Mouse (Mus musculus) limb, embryonic 13.5 days (tissue): ENCODE data around the gene 1700023F06Rik. TPM values are rescaled to one million over a fixed set of nuclear protein-coding genes. Genes with fewer than 3 reads are reported as not detected.

Experiments
- ATAC-seq: fragments of 200-750 bp; cut with Nextera tagmentation; 2 replicates; pipeline ENCODE4 v1.8.0; 2017; ENCODE audit warnings: low read depth, moderate number of reproducible peaks, moderate TSS enrichment; ENCODE audit not compliant: low FRiP score
- H3K27ac ChIP-seq: fragments of 300-500 bp; sonication (generic); 2 replicates; pipeline ENCODE4 v1.5.1; 2015; ENCODE audit warnings: inconsistent platforms, mild to moderate bottlenecking, moderate library complexity
- H3K27me3 ChIP-seq: fragments of 300-500 bp; sonication (generic); 2 replicates; pipeline ENCODE4 v1.6.1; 2015; ENCODE audit warnings: mild to moderate bottlenecking, inconsistent platforms
- H3K36me3 ChIP-seq: fragments of 300-500 bp; sonication (generic); 2 replicates; pipeline ENCODE4 v1.6.1; 2015; ENCODE audit warnings: inconsistent platforms, mild to moderate bottlenecking, moderate library complexity
- H3K4me1 ChIP-seq: fragments of 300-500 bp; sonication (generic); 2 replicates; pipeline ENCODE4 v1.6.1; 2015; ENCODE audit warnings: inconsistent platforms
- H3K4me2 ChIP-seq: fragments of 300-500 bp; sonication (generic); replicated peaks from 2 replicates; pipeline ENCODE4 v1.6.1; 2015; ENCODE audit warnings: inconsistent platforms, mild to moderate bottlenecking, moderate library complexity
- H3K4me3 ChIP-seq: fragments of 300-500 bp; sonication (generic); 2 replicates; pipeline ENCODE4 v1.5.1; 2015; ENCODE audit warnings: moderate library complexity, mild to moderate bottlenecking, inconsistent platforms
- H3K9ac ChIP-seq: fragments of 300-500 bp; sonication (generic); 2 replicates; pipeline ENCODE4 v1.6.1; 2015; ENCODE audit warnings: mild to moderate bottlenecking, inconsistent platforms
- H3K9me3 ChIP-seq: fragments of 300-500 bp; sonication (generic); 2 replicates; pipeline ENCODE4 v1.6.1; 2016; ENCODE audit warnings: inconsistent platforms
- WGBS: fragments of 180-500 bp; shearing (Covaris S2); methylation state at CpG from one replicate; pipeline ENCODE4 v1.1.7; 2015; 5-methylcytosine and 5-hydroxymethylcytosine counted together
- polyA plus RNA-seq: library from polyadenylated mRNA; unstranded; fragments of >200 nt; fragmentation: Nextera tagmentation; extraction: Ambion mirVana; gene quantifications from 2 replicates; pipeline ENCODE4 v1.2.1, GENCODE M21; 2015

The 1700023F06Rik gene
- polyA plus RNA-seq, 1 experiment from 2014 or later: 0.55 TPM

- peaks cover 50% of the 10 kb centered on the region for H3K36me3 ChIP-seq
- ATAC-seq: no peak
- H3K4me2 ChIP-seq: no peak overlapping the region
- no peak overlapping the region for H3K9ac ChIP-seq
- no peak overlapping the region for H3K4me3 ChIP-seq
- H3K9me3 ChIP-seq: no peaks in the 10 kb centered on the region
- no peak overlapping the region for H3K27ac ChIP-seq
- peaks cover 10% of the 10 kb centered on the region for H3K4me1 ChIP-seq
- 86% methylated on average over 4 of the region's 4 CpGs for WGBS
- peaks cover 20% of the 10 kb centered on the region for H3K27me3 ChIP-seq
Measured at GRCm38 (mm10) chr11:103219995-103220394, 11.6 kb upstream of the 1700023F06Rik start.

- ATAC-seq: no peak
- no peak overlapping the region for H3K4me2 ChIP-seq
- H3K4me3 ChIP-seq: no peak overlapping the region
- peaks cover 20% of the 10 kb centered on the region for H3K27me3 ChIP-seq
- WGBS: 87% methylated on average over 5 of the region's 5 CpGs
- H3K9me3 ChIP-seq: no peaks in the 10 kb centered on the region
- no peak overlapping the region for H3K27ac ChIP-seq
- H3K9ac ChIP-seq: no peak overlapping the region
- H3K4me1 ChIP-seq: peaks cover 6% of the 10 kb centered on the region
- peaks cover 43% of the 10 kb centered on the region for H3K36me3 ChIP-seq
Measured at GRCm38 (mm10) chr11:103219259-103219658, 10.9 kb upstream of the 1700023F06Rik start.

DNA sequence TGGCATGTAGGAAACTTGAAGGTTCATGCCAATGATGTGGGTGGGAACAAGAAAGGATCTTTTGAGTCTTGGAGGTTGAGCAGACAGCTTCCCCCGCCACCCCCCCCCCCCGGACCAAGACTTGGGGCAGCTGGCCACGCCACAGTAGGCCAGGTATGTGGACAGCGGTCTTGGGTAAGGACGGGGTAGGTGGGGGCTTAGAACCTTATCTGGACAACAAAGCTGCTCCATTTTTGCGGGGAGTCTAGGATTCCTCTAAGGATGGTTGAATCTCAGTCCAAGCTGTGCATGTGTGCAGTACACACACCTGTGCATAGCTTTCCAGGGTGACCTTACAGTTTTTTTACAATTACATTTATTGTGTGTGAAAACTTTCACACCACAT is 10.2 kb upstream of the 1700023F06Rik start:
- Histone ChIP-seq H3K9me3 (no peaks in the 10 kb centered on the region), H3K9ac (peak overlapping the region; percentile 53), H3K36me3 (peaks cover 35% of the 10 kb centered on the region), H3K27ac (no peak overlapping the region), H3K4me3 (peak overlapping the region; percentile 47), H3K27me3 (peaks cover 20% of the 10 kb centered on the region), H3K4me1 (peaks cover 6% of the 10 kb centered on the region), H3K4me2 (peak overlapping the region; percentile 95)
- whole genome bisulfite sequencing: 21% methylated on average over 6 of the region's 6 CpGs
- ATAC-seq: no peak

DNA sequence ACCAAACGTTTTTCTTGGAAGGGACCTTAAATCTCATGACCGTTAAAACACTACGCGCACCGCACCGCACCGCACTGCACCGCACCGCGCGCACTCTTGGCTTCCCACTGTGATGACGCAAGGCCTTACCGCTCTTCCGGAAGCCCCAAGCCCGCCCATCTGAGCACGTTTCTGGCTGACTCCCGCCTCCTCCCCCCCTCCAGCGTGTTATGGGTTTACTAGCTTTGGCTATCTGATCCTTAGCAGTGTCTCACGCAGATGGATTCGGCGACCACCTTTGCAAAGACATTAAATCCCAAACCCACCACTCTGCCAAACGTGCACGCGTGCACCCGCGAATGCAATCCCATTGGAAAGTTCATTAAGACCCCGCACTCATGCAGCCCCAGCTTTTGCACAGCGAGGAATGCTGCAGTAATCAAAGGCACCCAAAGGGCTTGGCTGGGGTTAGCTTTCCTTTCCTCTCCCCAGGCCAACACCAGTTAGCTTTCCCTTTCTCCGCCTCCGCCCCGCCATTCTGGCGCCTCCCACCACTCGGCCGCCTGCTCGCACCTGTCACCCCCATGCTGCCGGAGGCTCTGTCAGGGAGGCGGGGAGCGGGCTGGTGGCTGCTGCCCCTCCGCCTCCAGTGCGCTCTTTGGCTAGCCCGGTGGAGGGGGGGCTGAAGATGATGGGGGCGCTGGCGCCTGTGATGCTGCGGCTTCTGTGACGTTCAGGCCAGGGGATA is 9.6 kb upstream of the 1700023F06Rik start, which contains the start of gene Spata32:
Spata32 (minus strand) TSS at position 643 of the 727 bp plus-strand sequence.
- H3K9me3 ChIP-seq: no peaks in the 10 kb centered on the region
- no peak within 1 kb of the TSS for H3K27ac ChIP-seq
- WGBS: 1% methylated on average over 45 of the region's 45 CpGs
- H3K27me3 ChIP-seq: peaks cover 20% of the 10 kb centered on the region
- H3K36me3 ChIP-seq: peaks cover 31% of the 10 kb centered on the region
- peak; percentile 82 for ATAC-seq
- H3K4me3 ChIP-seq: peak within 1 kb of the TSS; percentile 47
- H3K9ac ChIP-seq: peak within 1 kb of the TSS; percentile 53
- H3K4me2 ChIP-seq: peak within 1 kb of the TSS; percentile 95
- peaks cover 6% of the 10 kb centered on the region for H3K4me1 ChIP-seq

GRCm38 (mm10) chr11:103215355-103215754 is 7.0 kb upstream of the 1700023F06Rik start:
- Histone ChIP-seq H3K9me3 (no peaks in the 10 kb centered on the region), H3K4me1 (peaks cover 6% of the 10 kb centered on the region), H3K27me3 (peaks cover 20% of the 10 kb centered on the region), H3K4me2 (no peak overlapping the region), H3K36me3 (peaks cover 12% of the 10 kb centered on the region), H3K9ac (no peak overlapping the region), H3K4me3 (no peak overlapping the region), H3K27ac (no peak overlapping the region)
- 74% methylated on average over 1 of the region's 1 CpGs for WGBS
- ATAC-seq: no peak

DNA sequence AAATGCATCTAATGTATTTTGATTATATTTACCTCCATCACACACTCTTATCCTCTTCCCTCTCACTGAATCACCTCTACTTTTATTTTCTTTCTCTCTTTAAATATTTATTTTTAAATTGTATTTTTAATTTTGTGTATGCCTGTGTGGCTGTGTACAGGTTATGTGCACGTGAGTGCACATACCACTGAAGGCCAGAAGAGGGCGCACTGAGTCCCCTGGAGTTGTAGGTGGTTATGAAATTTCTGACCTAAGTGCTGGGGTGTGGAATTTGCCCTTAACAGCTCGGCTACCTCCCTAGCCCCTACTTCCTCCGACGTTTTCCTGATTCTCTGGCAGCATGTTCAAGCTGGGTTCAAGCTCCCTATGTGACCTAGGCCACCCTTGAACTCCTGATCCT is 5.4 kb upstream of the 1700023F06Rik start:
- 82% methylated on average over 5 of the region's 5 CpGs for WGBS
- H3K4me3 ChIP-seq: no peak overlapping the region
- H3K27me3 ChIP-seq: peaks cover 13% of the 10 kb centered on the region
- H3K36me3 ChIP-seq: no peaks in the 10 kb centered on the region
- no peak overlapping the region for H3K27ac ChIP-seq
- peaks cover 6% of the 10 kb centered on the region for H3K4me1 ChIP-seq
- no peak overlapping the region for H3K4me2 ChIP-seq
- no peaks in the 10 kb centered on the region for H3K9me3 ChIP-seq
- H3K9ac ChIP-seq: no peak overlapping the region
- ATAC-seq: no peak

DNA sequence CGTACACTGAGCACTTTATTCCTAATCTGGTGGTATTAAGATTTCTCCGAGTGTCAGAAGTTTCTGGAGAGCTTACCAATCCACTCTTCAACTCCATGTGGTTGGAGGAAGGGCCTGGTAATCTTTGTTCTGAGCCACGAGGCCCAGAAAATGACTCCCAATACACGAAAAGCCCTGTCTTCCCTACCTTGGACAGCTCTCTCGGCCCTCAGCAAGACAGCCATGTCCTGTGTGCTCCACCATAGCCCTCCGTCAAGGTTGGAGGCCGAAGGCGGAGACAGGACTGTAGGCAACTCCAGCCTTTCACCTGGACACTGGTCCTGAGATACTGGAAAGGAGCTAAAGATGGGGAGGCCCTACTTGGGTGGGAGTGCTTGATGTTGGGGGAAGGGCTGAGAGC is 1.9 kb upstream of the 1700023F06Rik start:
- Histone ChIP-seq H3K4me1 (no peaks in the 10 kb centered on the region), H3K27ac (no peak overlapping the region), H3K36me3 (no peaks in the 10 kb centered on the region), H3K4me2 (no peak overlapping the region), H3K4me3 (no peak overlapping the region), H3K27me3 (no peaks in the 10 kb centered on the region), H3K9me3 (no peaks in the 10 kb centered on the region), H3K9ac (no peak overlapping the region)
- no peak for ATAC-seq
- WGBS: 68% methylated on average over 8 of the region's 8 CpGs

DNA sequence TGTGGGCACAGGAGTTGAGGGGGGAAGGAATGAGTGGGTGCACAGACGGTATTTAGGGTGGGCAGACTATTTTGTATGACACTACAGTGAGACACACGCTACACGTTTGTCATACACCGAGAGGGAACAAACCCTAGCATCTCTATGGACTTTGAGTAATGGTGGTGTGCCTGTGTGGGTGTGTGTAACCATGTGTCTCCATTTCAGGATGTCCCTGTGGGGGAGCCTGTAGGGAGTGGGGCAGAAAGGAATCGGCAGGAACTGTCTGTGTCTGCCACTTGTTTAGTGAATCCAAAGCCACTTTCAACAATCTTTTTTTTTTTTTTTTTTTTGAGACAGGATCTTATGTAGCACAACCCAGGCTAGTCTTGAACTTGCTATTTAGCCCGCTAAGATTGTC is 2.2 kb downstream of the 1700023F06Rik start:
- no peak overlapping the region for H3K4me2 ChIP-seq
- H3K36me3 ChIP-seq: no peaks in the 10 kb centered on the region
- H3K9me3 ChIP-seq: no peaks in the 10 kb centered on the region
- H3K4me3 ChIP-seq: no peak overlapping the region
- peaks cover 8% of the 10 kb centered on the region for H3K4me1 ChIP-seq
- no peak overlapping the region for H3K9ac ChIP-seq
- 87% methylated on average over 6 of the region's 6 CpGs for WGBS
- H3K27ac ChIP-seq: no peak overlapping the region
- ATAC-seq: no peak
- H3K27me3 ChIP-seq: peaks cover 9% of the 10 kb centered on the region

- Histone ChIP-seq H3K9me3 (no peaks in the 10 kb centered on the region), H3K36me3 (no peaks in the 10 kb centered on the region), H3K4me2 (no peak overlapping the region), H3K27me3 (peaks cover 47% of the 10 kb centered on the region), H3K9ac (no peak overlapping the region), H3K4me1 (peaks cover 30% of the 10 kb centered on the region), H3K27ac (no peak overlapping the region), H3K4me3 (no peak overlapping the region)
- ATAC-seq: no peak
Measured at GRCm38 (mm10) chr11:103202376-103202775, 6.0 kb downstream of the 1700023F06Rik start.

GRCm38 (mm10) chr11:103201664-103202063 is 6.7 kb downstream of the 1700023F06Rik start:
- Histone ChIP-seq H3K4me3 (no peak overlapping the region), H3K9me3 (no peaks in the 10 kb centered on the region), H3K27ac (no peak overlapping the region), H3K36me3 (no peaks in the 10 kb centered on the region), H3K27me3 (peaks cover 54% of the 10 kb centered on the region), H3K4me2 (no peak overlapping the region), H3K4me1 (peaks cover 30% of the 10 kb centered on the region), H3K9ac (no peak overlapping the region)
- WGBS: 15% methylated on average over 6 of the region's 6 CpGs
- ATAC-seq: peak; percentile 52; the same call in 1 of the 2 replicates

DNA sequence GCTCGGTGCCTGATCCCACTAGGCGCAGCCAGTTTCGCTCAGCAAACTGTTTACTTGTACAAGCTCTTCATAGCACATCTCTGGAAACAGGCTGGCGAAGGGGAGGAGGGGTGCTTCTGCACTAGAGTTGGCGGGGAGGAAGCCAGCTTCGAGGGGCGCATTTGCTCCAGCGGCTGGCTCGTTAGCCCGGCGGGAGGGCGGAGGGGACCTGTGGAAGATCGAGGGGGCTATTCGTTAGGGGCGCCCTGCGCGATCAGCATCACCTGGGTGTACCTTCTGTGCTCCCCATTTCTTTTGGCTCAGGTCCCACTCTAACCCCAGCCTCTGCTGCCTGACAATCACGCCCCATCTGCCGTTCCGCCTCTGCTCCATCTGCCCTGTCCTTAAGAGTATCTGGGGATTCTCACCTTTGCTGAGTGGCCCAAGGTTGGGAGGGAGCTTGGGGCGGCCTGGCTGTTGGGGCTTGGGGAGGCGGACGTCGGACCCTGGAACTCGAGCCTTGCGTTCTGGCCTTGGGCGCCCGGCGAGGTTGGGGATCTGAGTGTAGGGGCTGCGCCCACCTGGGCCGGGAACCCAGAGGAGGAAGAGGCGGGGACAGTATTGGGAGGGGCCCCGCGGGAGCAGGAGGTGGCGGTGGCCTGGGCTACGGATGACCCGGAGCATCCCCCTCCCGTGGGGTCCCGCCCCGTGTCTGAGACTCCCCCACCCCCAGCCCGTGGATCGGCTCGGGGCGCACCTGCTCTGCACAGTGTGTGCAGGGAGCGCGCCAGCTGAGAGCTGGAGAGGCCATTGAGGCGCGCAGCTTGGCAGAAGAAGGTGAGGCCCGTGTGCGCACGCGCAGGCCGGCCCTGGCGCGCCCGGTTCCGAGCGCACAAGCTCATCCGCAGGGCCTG is 9.2 kb downstream of the 1700023F06Rik start:
- peaks cover 79% of the 10 kb centered on the region for H3K27me3 ChIP-seq
- H3K4me1 ChIP-seq: peaks cover 30% of the 10 kb centered on the region
- H3K4me3 ChIP-seq: peak overlapping the region; percentile 50
- H3K9ac ChIP-seq: peak overlapping the region; percentile 54
- WGBS: under 1% methylated on average over 55 of the region's 59 CpGs
- peak overlapping the region; percentile 86 for H3K4me2 ChIP-seq
- H3K27ac ChIP-seq: no peak overlapping the region
- peak; percentile 43; the same call in 1 of the 2 replicates for ATAC-seq
- no peaks in the 10 kb centered on the region for H3K36me3 ChIP-seq
- H3K9me3 ChIP-seq: no peaks in the 10 kb centered on the region

DNA sequence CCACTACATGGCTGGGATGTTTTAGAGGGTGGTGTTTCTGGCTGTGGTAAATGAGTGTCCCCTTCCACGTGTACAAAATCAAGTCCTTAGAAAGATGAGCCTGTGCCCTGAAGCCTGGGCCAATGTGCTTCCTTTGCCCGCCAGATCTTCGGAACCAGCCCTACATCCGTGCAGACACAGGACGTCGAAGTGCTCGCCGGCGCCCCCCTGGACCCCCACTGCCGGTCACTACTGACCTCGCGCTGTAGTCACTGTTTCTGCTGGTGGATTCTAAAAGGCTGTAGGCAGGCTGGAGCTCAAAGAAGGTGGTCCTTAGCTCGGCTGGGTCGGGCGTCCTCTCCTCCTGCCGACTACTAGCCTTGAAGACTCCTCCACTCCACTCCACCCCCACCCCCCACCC is 10.0 kb downstream of the 1700023F06Rik start:
- H3K4me2 ChIP-seq: peak overlapping the region; percentile 86
- H3K36me3 ChIP-seq: no peaks in the 10 kb centered on the region
- peaks cover 30% of the 10 kb centered on the region for H3K4me1 ChIP-seq
- ATAC-seq: no peak
- H3K9me3 ChIP-seq: no peaks in the 10 kb centered on the region
- 4% methylated on average over 16 of the region's 16 CpGs for WGBS
- H3K27ac ChIP-seq: no peak overlapping the region
- H3K4me3 ChIP-seq: peak overlapping the region; percentile 50
- H3K9ac ChIP-seq: peak overlapping the region; percentile 43; the same call in 1 of the 2 replicates
- H3K27me3 ChIP-seq: peaks cover 88% of the 10 kb centered on the region
